Mouse (Mus musculus): ENCODE data around the gene Tas2r137. TPM values are rescaled to one million over a fixed set of nuclear protein-coding genes. Genes with fewer than 3 reads are reported as not detected.
A peak's percentile ranks its signal among the peaks of the same experiment; 100 is the strongest.

Gene Tas2r137
- polyA plus RNA-seq, 1 experiment, result not detected

- no peak for TF ChIP-seq TCF3 (IDR thresholded peaks at IDR 0.05; ENCODE audit: insufficient read length, low read depth)
- TF ChIP-seq SRF (IDR thresholded peaks at IDR 0.05; ENCODE audit: control insufficient read depth, insufficient read length, low read depth), result no peak
- TF ChIP-seq POLR2AphosphoS2 (IDR thresholded peaks at IDR 0.05; ENCODE audit: insufficient read length, low read depth), result no peak
- TF ChIP-seq MYOD1 (IDR thresholded peaks at IDR 0.05; ENCODE audit: control insufficient read depth in 1 of 3, insufficient read length in 2 of 3, low read depth in 2 of 3), result no peak
- TF ChIP-seq REST (IDR thresholded peaks at IDR 0.05; ENCODE audit: insufficient read depth, insufficient read length), result no peak
- TF ChIP-seq MAX (IDR thresholded peaks at IDR 0.05; ENCODE audit: low read depth), result no peak
- no peak overlapping the region for H3K4me2 ChIP-seq (ENCODE audit: low read depth)
- no peak overlapping the region for H3ac ChIP-seq (ENCODE audit: control insufficient read depth, insufficient read length)
- H3K36me3 ChIP-seq (ENCODE audit: control insufficient read depth, insufficient read depth), result no peaks in the 10 kb centered on the region
- no peaks in the 10 kb centered on the region for H3K79me2 ChIP-seq (ENCODE audit: control insufficient read depth, insufficient read depth)
- H3K4me3 ChIP-seq, result no peak overlapping the region
- H3K27me3 ChIP-seq (ENCODE audit: control insufficient read depth, insufficient read depth, insufficient read length), result peaks cover 4% of the 10 kb centered on the region
Measured at GRCm38 (mm10) chr6:40454436-40455041, 36.5 kb upstream of the Tas2r137 start.

DNA sequence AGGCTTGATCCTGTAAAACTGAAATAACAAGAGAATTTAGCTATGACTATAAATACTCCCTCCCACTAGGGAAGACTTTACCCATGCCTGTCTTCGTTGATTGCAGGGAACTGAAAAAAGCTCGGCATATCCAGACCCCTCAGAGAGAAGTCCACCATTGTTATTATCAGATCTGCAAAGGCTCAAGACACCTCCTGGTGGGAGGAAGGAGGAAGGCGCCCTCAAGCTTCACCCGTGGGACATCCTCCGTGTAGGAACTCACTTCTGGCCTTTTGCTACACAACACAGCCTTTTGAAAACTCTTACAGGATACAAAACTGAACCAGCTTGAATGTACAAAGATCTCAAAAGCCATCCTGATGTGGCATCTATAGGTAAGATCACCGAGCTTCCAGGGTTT lies 25.3 kb upstream of the Tas2r137 start:
- Histone ChIP-seq H3K4me2 (ENCODE audit: low read depth) (no peak overlapping the region), H3K79me2 (ENCODE audit: control insufficient read depth, insufficient read depth) (no peaks in the 10 kb centered on the region), H3ac (ENCODE audit: control insufficient read depth, insufficient read length) (no peak overlapping the region), H3K36me3 (ENCODE audit: control insufficient read depth, insufficient read depth) (no peaks in the 10 kb centered on the region), H3K4me3 (no peak overlapping the region), H3K27me3 (ENCODE audit: control insufficient read depth, insufficient read depth, insufficient read length) (no peaks in the 10 kb centered on the region)
- TF ChIP-seq E2F4 (IDR thresholded peaks at IDR 0.05; ENCODE audit: insufficient read depth), result no peak
- TF ChIP-seq MYOD1 (IDR thresholded peaks at IDR 0.05; ENCODE audit: control insufficient read depth in 1 of 3, insufficient read length in 2 of 3, low read depth in 2 of 3), result no peak
- TF ChIP-seq USF1 (IDR thresholded peaks at IDR 0.05; ENCODE audit: low read depth), result no peak
- TF ChIP-seq POLR2AphosphoS2 (IDR thresholded peaks at IDR 0.05; ENCODE audit: insufficient read length, low read depth), result no peak
- no peak for TF ChIP-seq MAX (IDR thresholded peaks at IDR 0.05; ENCODE audit: low read depth)
- no peak for TF ChIP-seq TCF12 (IDR thresholded peaks at IDR 0.05; ENCODE audit: insufficient read depth, poor library complexity, severe bottlenecking)
- TF ChIP-seq MYOG (IDR thresholded peaks at IDR 0.05; ENCODE audit: control insufficient read depth in 1 of 3, insufficient read depth in 1 of 3, insufficient read length in 2 of 3, low read depth in 2 of 3), result no peak
- TF ChIP-seq POLR2A (IDR thresholded peaks at IDR 0.05; ENCODE audit: insufficient read length, low read depth), result no peak
- no peak for TF ChIP-seq SRF (IDR thresholded peaks at IDR 0.05; ENCODE audit: control insufficient read depth, insufficient read length, low read depth)
- no peak for TF ChIP-seq TCF3 (IDR thresholded peaks at IDR 0.05; ENCODE audit: insufficient read length, low read depth)
- no peak for TF ChIP-seq CEBPB (IDR thresholded peaks at IDR 0.05; ENCODE audit: insufficient read depth, poor library complexity, severe bottlenecking)
- TF ChIP-seq REST (IDR thresholded peaks at IDR 0.05; ENCODE audit: insufficient read depth, insufficient read length), result no peak

DNA sequence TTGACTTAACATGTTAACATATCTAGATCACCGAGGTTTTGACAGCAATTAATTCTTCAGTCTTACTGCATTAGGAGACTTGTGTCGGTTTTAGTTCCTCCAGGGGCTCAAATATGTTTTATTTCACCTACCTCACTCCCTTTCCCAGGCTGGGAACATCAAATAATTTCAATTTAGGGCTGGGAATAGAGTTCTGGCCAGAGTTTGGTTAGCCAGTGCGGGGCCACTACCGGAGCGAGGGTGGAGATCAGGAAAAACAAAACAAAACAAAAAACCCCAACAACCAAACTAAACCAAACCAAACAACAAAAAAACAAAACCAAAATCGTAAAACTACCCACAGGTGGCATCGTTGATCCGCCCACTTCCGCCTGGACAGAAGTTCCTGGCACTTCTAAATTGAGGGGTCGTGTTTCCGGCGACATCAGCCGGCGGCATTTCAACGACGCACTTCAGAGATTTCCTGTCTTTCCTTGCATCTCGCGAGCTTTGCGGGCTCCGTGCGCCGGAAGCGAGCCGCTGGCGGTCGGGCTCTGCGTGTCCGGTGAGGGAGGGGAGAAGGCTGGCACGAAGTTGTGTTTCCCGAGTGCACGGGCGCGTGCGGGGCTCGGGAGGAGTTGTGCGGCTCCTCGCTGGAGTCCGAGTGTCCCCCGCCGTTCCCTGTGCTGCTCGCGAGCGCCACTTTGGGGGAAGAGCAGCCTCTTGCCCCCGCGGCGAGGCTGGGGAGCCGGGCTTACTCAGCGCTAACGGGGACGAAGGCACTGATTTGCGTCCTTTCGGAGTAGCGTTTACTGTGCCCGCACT lies 19.9 kb upstream of the Tas2r137 start, which contains the start of gene Ssbp1:
Ssbp1 (plus strand) TSS at position 437 of the 804 bp plus-strand sequence.
- H3K36me3 ChIP-seq (ENCODE audit: control insufficient read depth, insufficient read depth), result peaks cover 25% of the 10 kb centered on the region
- TF ChIP-seq TCF12 (IDR thresholded peaks at IDR 0.05; ENCODE audit: insufficient read depth, poor library complexity, severe bottlenecking), result no peak
- no peak for TF ChIP-seq CEBPB (IDR thresholded peaks at IDR 0.05; ENCODE audit: insufficient read depth, poor library complexity, severe bottlenecking)
- peak; percentile 54 for TF ChIP-seq SRF (IDR thresholded peaks at IDR 0.05; ENCODE audit: control insufficient read depth, insufficient read length, low read depth)
- no peak for TF ChIP-seq MAX (IDR thresholded peaks at IDR 0.05; ENCODE audit: low read depth)
- no peak for TF ChIP-seq TCF3 (IDR thresholded peaks at IDR 0.05; ENCODE audit: insufficient read length, low read depth)
- TF ChIP-seq E2F4 (IDR thresholded peaks at IDR 0.05; ENCODE audit: insufficient read depth), result peak; percentile 17
- no peak for TF ChIP-seq USF1 (IDR thresholded peaks at IDR 0.05; ENCODE audit: low read depth)
- peak; percentile 93 for TF ChIP-seq POLR2A (IDR thresholded peaks at IDR 0.05; ENCODE audit: insufficient read length, low read depth)
- peak; percentile 97 for TF ChIP-seq POLR2AphosphoS2 (IDR thresholded peaks at IDR 0.05; ENCODE audit: insufficient read length, low read depth)
- no peak for TF ChIP-seq REST (IDR thresholded peaks at IDR 0.05; ENCODE audit: insufficient read depth, insufficient read length)
- TF ChIP-seq MYOG (IDR thresholded peaks at IDR 0.05; ENCODE audit: control insufficient read depth in 1 of 3, insufficient read depth in 1 of 3, insufficient read length in 2 of 3, low read depth in 2 of 3), result peak in 1 of 3 experiments; percentile 33
- peak in 1 of 3 experiments; percentile 30 for TF ChIP-seq MYOD1 (IDR thresholded peaks at IDR 0.05; ENCODE audit: control insufficient read depth in 1 of 3, insufficient read length in 2 of 3, low read depth in 2 of 3)

DNA sequence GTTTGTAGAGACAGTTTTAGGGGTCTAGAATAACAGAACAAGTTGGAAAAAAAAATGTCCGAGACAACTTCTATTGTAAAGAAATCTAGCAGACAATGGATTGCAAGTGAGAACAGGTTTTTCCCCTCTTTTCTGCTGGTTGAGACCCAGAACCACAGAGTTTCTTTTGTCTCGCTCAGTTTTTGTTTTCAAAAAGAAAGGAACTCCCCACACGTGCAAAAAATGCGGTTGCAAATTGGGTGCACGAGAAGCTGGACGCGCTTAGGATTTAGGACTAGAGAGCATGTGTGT lies 19.4 kb upstream of the Tas2r137 start:
- peaks cover 28% of the 10 kb centered on the region for H3K36me3 ChIP-seq (ENCODE audit: control insufficient read depth, insufficient read depth)
- peak overlapping the region; percentile 95 for H3K4me2 ChIP-seq (ENCODE audit: low read depth)
- peak overlapping the region; percentile 60 for H3K4me3 ChIP-seq
- no peak for TF ChIP-seq MYOG (IDR thresholded peaks at IDR 0.05; ENCODE audit: control insufficient read depth in 1 of 3, insufficient read depth in 1 of 3, insufficient read length in 2 of 3, low read depth in 2 of 3)
- no peak for TF ChIP-seq POLR2A (IDR thresholded peaks at IDR 0.05; ENCODE audit: insufficient read length, low read depth)
- TF ChIP-seq TCF12 (IDR thresholded peaks at IDR 0.05; ENCODE audit: insufficient read depth, poor library complexity, severe bottlenecking), result no peak
- TF ChIP-seq MAX (IDR thresholded peaks at IDR 0.05; ENCODE audit: low read depth), result no peak
- no peak for TF ChIP-seq REST (IDR thresholded peaks at IDR 0.05; ENCODE audit: insufficient read depth, insufficient read length)
- no peak for TF ChIP-seq CEBPB (IDR thresholded peaks at IDR 0.05; ENCODE audit: insufficient read depth, poor library complexity, severe bottlenecking)
- no peak for TF ChIP-seq POLR2AphosphoS2 (IDR thresholded peaks at IDR 0.05; ENCODE audit: insufficient read length, low read depth)
- TF ChIP-seq SRF (IDR thresholded peaks at IDR 0.05; ENCODE audit: control insufficient read depth, insufficient read length, low read depth), result no peak
- no peak for TF ChIP-seq MYOD1 (IDR thresholded peaks at IDR 0.05; ENCODE audit: control insufficient read depth in 1 of 3, insufficient read length in 2 of 3, low read depth in 2 of 3)
- TF ChIP-seq USF1 (IDR thresholded peaks at IDR 0.05; ENCODE audit: low read depth), result no peak
- no peak for TF ChIP-seq E2F4 (IDR thresholded peaks at IDR 0.05; ENCODE audit: insufficient read depth)
- TF ChIP-seq TCF3 (IDR thresholded peaks at IDR 0.05; ENCODE audit: insufficient read length, low read depth), result no peak
- H3ac ChIP-seq (ENCODE audit: control insufficient read depth, insufficient read length), result peak overlapping the region; percentile 50
- peaks cover 20% of the 10 kb centered on the region for H3K79me2 ChIP-seq (ENCODE audit: control insufficient read depth, insufficient read depth)
- H3K27me3 ChIP-seq (ENCODE audit: control insufficient read depth, insufficient read depth, insufficient read length), result no peaks in the 10 kb centered on the region

More for the DNA sequence above, 19.9 kb upstream of the Tas2r137 start, which contains the start of gene Ssbp1:
- Histone ChIP-seq H3ac (ENCODE audit: control insufficient read depth, insufficient read length) (peak within 1 kb of the TSS; percentile 50), H3K4me2 (ENCODE audit: low read depth) (peak within 1 kb of the TSS; percentile 95), H3K79me2 (ENCODE audit: control insufficient read depth, insufficient read depth) (peaks cover 20% of the 10 kb centered on the region), H3K4me3 (peak within 1 kb of the TSS; percentile 60), H3K27me3 (ENCODE audit: control insufficient read depth, insufficient read depth, insufficient read length) (no peaks in the 10 kb centered on the region)
